Mouse (Mus musculus) limb, embryonic 14.5 days (tissue): ENCODE data around the gene Thsd7a. TPM values are rescaled to one million over a fixed set of nuclear protein-coding genes. Genes with fewer than 3 reads are reported as not detected.

Source experiments
- ATAC-seq: fragments of 200-750 bp; cut with Nextera tagmentation; 2 replicates; pipeline ENCODE4 v1.8.0; 2017; ENCODE audit warnings: low read depth, moderate number of reproducible peaks, moderate TSS enrichment; ENCODE audit not compliant: low FRiP score
- DNase-seq: peaks from one replicate; pipeline ENCODE4 v3.0.0-alpha.2; 2015; ENCODE audit warnings: low spot score
- H3K27ac ChIP-seq: fragments of 300-500 bp; sonication (generic); replicated peaks from 2 replicates; pipeline ENCODE4 v1.5.1; 2014; ENCODE audit warnings: low read depth, mild to moderate bottlenecking, low read length, moderate library complexity, mixed read lengths
- H3K27me3 ChIP-seq: fragments of 300-500 bp; sonication (generic); 2 replicates; pipeline ENCODE4 v1.6.1; 2014; ENCODE audit warnings: low read length, mixed read lengths; ENCODE audit not compliant: control insufficient read depth, insufficient read depth
- H3K36me3 ChIP-seq: fragments of 300-500 bp; sonication (generic); 2 replicates; pipeline ENCODE4 v1.6.1; 2014; ENCODE audit warnings: mild to moderate bottlenecking, low read length, moderate library complexity, mixed read lengths; ENCODE audit not compliant: control insufficient read depth, insufficient read depth
- H3K4me1 ChIP-seq: fragments of 300-500 bp; sonication (generic); 2 replicates; pipeline ENCODE4 v1.6.1; 2014; ENCODE audit warnings: antibody characterized with exemption, low read length, mixed read lengths; ENCODE audit not compliant: control insufficient read depth, insufficient read depth
- H3K4me2 ChIP-seq: fragments of 300-500 bp; sonication (generic); replicated peaks from 2 replicates; pipeline ENCODE4 v1.6.1; 2014; ENCODE audit warnings: low read depth, mild to moderate bottlenecking, low read length, moderate library complexity; ENCODE audit not compliant: severe bottlenecking
- H3K4me3 ChIP-seq: fragments of 300-500 bp; sonication (generic); replicated peaks from 2 replicates; pipeline ENCODE4 v1.5.1; 2014; ENCODE audit warnings: low read length
- H3K9ac ChIP-seq: fragments of 300-500 bp; sonication (generic); 2 replicates; pipeline ENCODE4 v1.6.1; 2014; ENCODE audit warnings: mild to moderate bottlenecking, low read depth, low read length, moderate library complexity; ENCODE audit not compliant: severe bottlenecking
- H3K9me3 ChIP-seq: fragments of 300-500 bp; sonication (generic); 2 replicates; pipeline ENCODE4 v1.6.1; 2016; ENCODE audit warnings: low read length; ENCODE audit not compliant: control insufficient read depth
- POLR2A ChIP-seq: fragments of 200-500 bp; IDR thresholded peaks from 2 replicates; pipeline ENCODE4 v1.8.0; 2012; ENCODE audit warnings: inconsistent platforms, mild to moderate bottlenecking, moderate library complexity, borderline replicate concordance; ENCODE audit not compliant: insufficient read depth, insufficient read length; ENCODE audit errors: extremely low read depth
- whole genome bisulfite sequencing: fragments of 180-500 bp; shearing (Covaris S2); extraction: QIAGEN DNeasy Blood & Tissue Kit; methylation state at CpG from one replicate; pipeline ENCODE4 v1.1.7; 2014; 5-methylcytosine and 5-hydroxymethylcytosine counted together
- polyA plus RNA-seq, 2 experiments: library from polyadenylated mRNA; depleted of rRNA in 1 of 2; stranded (reverse) in 1 of 2; unstranded in 1 of 2; fragments of >200 nt; fragmentation: Nextera tagmentation in 1 of 2; extraction: Ambion mirVana in 1 of 2; gene quantifications; 2 replicates each; pipeline versions ENCODE4 v1.2.1 to v1.2.3; 2012 to 2014

The Thsd7a gene
- polyA plus RNA-seq, 2 experiments: 3.0 to 5.5 TPM

DNA sequence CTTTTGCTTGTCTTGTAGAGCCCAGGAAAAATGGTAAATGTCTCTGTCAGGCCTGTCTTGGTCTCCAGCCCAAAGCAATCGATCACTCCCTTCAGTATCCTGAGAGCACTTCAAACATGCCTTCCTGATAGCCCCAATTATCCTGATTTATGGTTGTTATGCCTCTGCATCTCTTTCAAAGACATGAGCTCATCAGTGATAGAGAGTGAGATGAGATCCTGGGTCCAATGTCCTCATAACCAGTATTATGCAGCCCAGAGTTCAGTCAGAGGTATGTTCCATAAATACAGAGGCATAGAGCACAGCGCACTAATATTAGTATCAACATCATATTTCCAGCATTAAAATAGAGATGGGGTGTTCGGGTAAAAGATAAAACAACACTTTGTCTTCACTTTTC lies 15.3 kb downstream of the Thsd7a start:
- Histone ChIP-seq H3K27me3 (no peaks in the 10 kb centered on the region), H3K27ac (no peak overlapping the region), H3K4me1 (no peaks in the 10 kb centered on the region), H3K4me3 (no peak overlapping the region), H3K9ac (no peak overlapping the region), H3K4me2 (no peak overlapping the region), H3K9me3 (no peaks in the 10 kb centered on the region), H3K36me3 (no peaks in the 10 kb centered on the region)
- DNase-seq (no peak), ATAC-seq (no peak)
- no peak for TF ChIP-seq POLR2A
- 72% methylated on average over 3 of the region's 3 CpGs for WGBS

DNA sequence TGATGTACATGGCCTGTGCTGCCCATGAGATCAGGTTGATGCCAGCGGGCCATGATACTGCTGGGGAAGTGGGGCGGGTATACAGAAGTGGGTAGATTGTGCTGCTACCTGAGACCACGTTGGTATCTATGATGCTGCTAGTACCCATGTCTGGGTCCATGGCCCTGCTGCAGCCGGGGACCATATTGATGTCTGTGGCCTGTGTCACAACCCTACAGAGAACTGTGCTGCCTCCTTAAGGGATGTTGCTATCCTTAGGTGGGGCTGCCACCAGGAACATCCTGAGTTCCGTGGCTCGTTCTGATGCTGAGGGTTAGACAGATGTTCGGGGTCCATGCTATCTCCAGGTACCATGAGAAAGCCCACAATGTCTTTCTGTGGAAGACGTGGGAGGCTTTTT lies 33.1 kb downstream of the Thsd7a start:
- Histone ChIP-seq H3K4me3 (no peak overlapping the region), H3K36me3 (no peaks in the 10 kb centered on the region), H3K9me3 (no peaks in the 10 kb centered on the region), H3K4me2 (no peak overlapping the region), H3K9ac (no peak overlapping the region), H3K4me1 (no peaks in the 10 kb centered on the region), H3K27me3 (no peaks in the 10 kb centered on the region), H3K27ac (no peak overlapping the region)
- DNase-seq (no peak), ATAC-seq (no peak)
- no peak for TF ChIP-seq POLR2A
- WGBS: 94% methylated on average over 8 of the region's 8 CpGs

DNA sequence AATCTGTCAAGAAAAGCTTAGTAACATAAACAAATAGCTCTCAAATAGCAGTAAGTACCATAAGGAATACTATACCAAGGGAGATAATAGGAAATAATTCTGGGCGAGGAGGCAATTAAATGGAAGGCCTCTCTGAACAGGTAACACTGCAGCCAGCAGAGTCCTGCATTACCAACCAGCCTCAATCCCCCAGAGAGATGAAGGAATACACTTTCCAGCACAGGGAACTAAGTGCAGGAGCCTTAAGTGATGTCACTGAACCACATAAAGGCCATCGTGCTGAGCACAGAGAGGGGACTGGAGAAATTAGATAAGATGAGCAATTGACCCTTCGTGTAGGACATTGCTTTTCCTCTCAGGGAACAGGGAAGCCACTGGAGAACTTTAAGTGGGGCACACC lies 36.6 kb downstream of the Thsd7a start:
- TF ChIP-seq POLR2A: no peak
- Histone ChIP-seq H3K9ac (no peak overlapping the region), H3K4me1 (no peaks in the 10 kb centered on the region), H3K4me3 (no peak overlapping the region), H3K36me3 (no peaks in the 10 kb centered on the region), H3K4me2 (no peak overlapping the region), H3K27ac (no peak overlapping the region), H3K9me3 (no peaks in the 10 kb centered on the region), H3K27me3 (no peaks in the 10 kb centered on the region)
- 72% methylated on average over 3 of the region's 3 CpGs for WGBS
- DNase-seq: no peak
- ATAC-seq: no peak

DNA sequence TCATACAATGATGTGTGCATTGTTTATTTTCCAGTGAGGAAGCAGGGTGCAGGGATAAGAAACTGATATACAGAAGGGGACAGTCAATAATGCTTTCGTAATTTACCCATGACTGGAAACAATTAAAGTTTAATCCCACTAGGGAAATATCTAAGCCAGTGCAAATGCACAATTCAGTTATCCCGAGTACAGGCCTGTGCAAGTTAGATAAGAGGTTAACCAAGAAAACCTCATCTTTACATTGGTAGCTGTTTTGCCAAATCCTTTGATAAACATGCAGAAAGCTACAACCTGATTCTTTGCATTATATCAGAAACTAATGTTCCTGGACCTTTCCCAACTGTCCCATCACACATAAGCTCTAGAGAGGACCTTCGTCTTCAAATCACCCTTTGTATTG lies 46.3 kb downstream of the Thsd7a start:
- Histone ChIP-seq H3K27me3 (no peaks in the 10 kb centered on the region), H3K27ac (no peak overlapping the region), H3K36me3 (no peaks in the 10 kb centered on the region), H3K9ac (no peak overlapping the region), H3K4me3 (no peak overlapping the region), H3K9me3 (no peaks in the 10 kb centered on the region), H3K4me1 (no peaks in the 10 kb centered on the region), H3K4me2 (no peak overlapping the region)
- DNase-seq: no peak
- no peak for TF ChIP-seq POLR2A
- no peak for ATAC-seq
- 60% methylated on average over 3 of the region's 3 CpGs for WGBS

DNA sequence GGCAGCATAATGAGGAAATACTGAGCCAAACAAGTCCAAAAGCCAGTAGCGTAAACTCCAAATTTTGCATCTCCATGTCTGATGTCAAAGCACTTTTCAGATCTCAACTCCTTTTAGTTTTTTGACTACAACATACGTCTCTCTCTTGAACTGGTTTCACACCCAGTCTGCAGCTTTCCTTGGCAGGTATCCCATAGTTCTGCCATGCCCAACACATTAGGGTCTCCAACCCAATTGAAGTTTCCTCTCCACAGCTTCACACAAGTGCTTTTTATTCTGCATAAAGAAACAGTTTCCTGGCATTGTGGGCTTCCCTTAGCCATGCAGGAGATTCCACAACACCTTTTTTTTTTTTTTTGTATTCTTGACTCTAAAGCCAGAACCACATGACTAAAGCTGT lies 50.1 kb downstream of the Thsd7a start:
- Histone ChIP-seq H3K27me3 (no peaks in the 10 kb centered on the region), H3K4me3 (no peak overlapping the region), H3K4me2 (no peak overlapping the region), H3K27ac (no peak overlapping the region), H3K9me3 (no peaks in the 10 kb centered on the region), H3K4me1 (no peaks in the 10 kb centered on the region), H3K9ac (no peak overlapping the region), H3K36me3 (no peaks in the 10 kb centered on the region)
- TF ChIP-seq POLR2A: no peak
- ATAC-seq (no peak), DNase-seq (no peak)
- WGBS: 70% methylated on average over 2 of the region's 2 CpGs

DNA sequence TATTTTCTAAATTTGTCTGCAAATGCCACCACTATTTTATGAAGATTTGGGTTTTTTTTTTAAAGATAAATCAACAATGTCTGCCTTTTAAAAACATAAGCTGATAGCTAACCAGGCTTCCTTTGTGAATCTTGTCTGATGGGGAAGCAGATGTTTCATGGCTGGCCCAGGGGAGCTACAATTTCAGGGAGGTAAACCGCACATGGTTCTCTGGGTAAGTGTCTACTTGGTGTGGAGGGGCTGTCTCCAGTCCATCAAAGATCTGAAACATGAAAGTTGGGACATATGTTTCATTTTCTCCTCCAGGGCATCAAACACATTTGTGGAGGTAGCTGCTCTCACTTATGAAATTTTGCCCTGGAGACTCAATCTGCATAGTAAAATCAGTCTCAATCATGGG lies 55.5 kb downstream of the Thsd7a start:
- Histone ChIP-seq H3K27me3 (no peaks in the 10 kb centered on the region), H3K4me1 (no peaks in the 10 kb centered on the region), H3K4me2 (no peak overlapping the region), H3K27ac (no peak overlapping the region), H3K9me3 (no peaks in the 10 kb centered on the region), H3K9ac (no peak overlapping the region), H3K4me3 (no peak overlapping the region), H3K36me3 (no peaks in the 10 kb centered on the region)
- ATAC-seq (no peak), DNase-seq (no peak)
- TF ChIP-seq POLR2A: no peak
- 74% methylated on average over 1 of the region's 1 CpGs for WGBS
